Mouse (Mus musculus) megakaryocyte, embryonic 14.5 days (primary cell): Measurements from ENCODE around the gene Tpk1.

Source experiments
- FLI1 ChIP-seq: IDR thresholded peaks from 2 replicates; pipeline ENCODE4 v1.6.1; 2012; ENCODE audit warnings: low read length, inconsistent platforms, mixed read lengths
- GATA1 ChIP-seq: IDR thresholded peaks from 3 replicates; pipeline ENCODE4 v1.6.1; 2012; ENCODE audit warnings: mixed read lengths, low read length, inconsistent platforms, borderline replicate concordance

- TF ChIP-seq FLI1 (no peak), GATA1 (no peak)
Observed at GRCm38 (mm10) chr6:43590841-43591541, 75.1 kb downstream of the Tpk1 start.
